Mouse (Mus musculus): ENCODE measurements around the gene Cep78. TPM values are rescaled to one million over a fixed set of nuclear protein-coding genes. Genes with fewer than 3 reads are reported as not detected.

Cep78 gene
- polyA plus RNA-seq, 1 experiment = 1.9 TPM

DNA sequence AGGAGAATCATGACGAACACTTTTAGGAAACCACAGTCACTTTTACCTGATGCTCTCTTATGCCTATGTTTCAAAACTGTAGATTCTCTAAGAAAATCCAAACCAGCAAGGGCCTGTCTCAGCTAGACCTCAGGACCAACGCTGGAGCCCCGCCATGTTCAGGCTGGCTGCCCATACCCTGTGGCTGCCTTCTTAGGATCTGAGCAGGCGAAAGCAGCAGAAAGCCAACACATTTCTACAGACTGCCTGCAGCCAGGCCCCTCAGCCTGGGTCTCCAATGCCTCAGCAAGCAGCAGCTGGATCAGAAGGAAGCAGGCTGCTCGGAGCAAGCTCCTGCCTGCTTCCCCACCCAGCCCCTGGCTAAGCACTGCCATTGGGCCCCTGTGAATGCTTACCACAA lies 73.3 kb downstream of the Cep78 start:
- no peak overlapping the region for H3K4me3 ChIP-seq (ENCODE audit: extremely low read depth, insufficient read depth, insufficient read length)
- H3K27me3 ChIP-seq (ENCODE audit: control insufficient read depth, insufficient read depth, low read length) = no peaks in the 10 kb centered on the region
- TF ChIP-seq POLR2A (IDR thresholded peaks at IDR 0.05; ENCODE audit: low read depth, low read length) (no peak), CTCF (IDR thresholded peaks at IDR 0.05; ENCODE audit: extremely low read depth, insufficient read depth, insufficient read length, insufficient replicate concordance) (no peak)
- WGBS = 90% methylated on average over 5 of the region's 5 CpGs
- DNase-seq (ENCODE audit: low read depth in 1 of 2, low spot score in 2 of 2) = no peak
- H3K27ac ChIP-seq (ENCODE audit: insufficient read depth, low read length) = no peak overlapping the region
- H3K4me1 ChIP-seq (ENCODE audit: control insufficient read depth, insufficient read depth, insufficient read length) = no peaks in the 10 kb centered on the region
- H3K36me3 ChIP-seq (ENCODE audit: control insufficient read depth, insufficient read depth, low read length) = peaks cover 6% of the 10 kb centered on the region

DNA sequence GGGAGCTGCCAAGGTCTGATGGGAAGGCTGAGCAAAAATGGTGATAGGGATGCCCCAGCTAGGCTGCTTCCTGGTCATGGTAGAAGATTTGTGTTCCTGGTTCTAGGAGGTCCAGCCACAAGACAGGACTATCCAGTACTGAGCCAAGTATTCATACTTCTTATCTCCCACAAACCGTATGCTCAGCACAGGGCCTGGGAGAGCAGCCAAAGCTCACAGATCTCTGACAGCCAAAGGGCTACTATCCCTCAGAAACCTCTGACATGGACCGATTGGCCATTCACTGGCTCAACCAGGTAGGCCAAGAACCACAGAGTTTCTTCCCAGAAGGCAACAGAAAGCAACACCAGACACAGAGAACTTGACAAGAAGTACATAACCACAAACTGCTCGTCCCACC lies 73.8 kb downstream of the Cep78 start:
- TF ChIP-seq POLR2A (IDR thresholded peaks at IDR 0.05; ENCODE audit: low read depth, low read length) (no peak), CTCF (IDR thresholded peaks at IDR 0.05; ENCODE audit: extremely low read depth, insufficient read depth, insufficient read length, insufficient replicate concordance) (no peak)
- no peak overlapping the region for H3K27ac ChIP-seq (ENCODE audit: insufficient read depth, low read length)
- H3K4me1 ChIP-seq (ENCODE audit: control insufficient read depth, insufficient read depth, insufficient read length) = no peaks in the 10 kb centered on the region
- H3K27me3 ChIP-seq (ENCODE audit: control insufficient read depth, insufficient read depth, low read length) = no peaks in the 10 kb centered on the region
- DNase-seq (ENCODE audit: low read depth in 1 of 2, low spot score in 2 of 2) = no peak
- WGBS = 82% methylated on average over 3 of the region's 3 CpGs
- H3K36me3 ChIP-seq (ENCODE audit: control insufficient read depth, insufficient read depth, low read length) = peaks cover 6% of the 10 kb centered on the region
- no peak overlapping the region for H3K4me3 ChIP-seq (ENCODE audit: extremely low read depth, insufficient read depth, insufficient read length)

DNA sequence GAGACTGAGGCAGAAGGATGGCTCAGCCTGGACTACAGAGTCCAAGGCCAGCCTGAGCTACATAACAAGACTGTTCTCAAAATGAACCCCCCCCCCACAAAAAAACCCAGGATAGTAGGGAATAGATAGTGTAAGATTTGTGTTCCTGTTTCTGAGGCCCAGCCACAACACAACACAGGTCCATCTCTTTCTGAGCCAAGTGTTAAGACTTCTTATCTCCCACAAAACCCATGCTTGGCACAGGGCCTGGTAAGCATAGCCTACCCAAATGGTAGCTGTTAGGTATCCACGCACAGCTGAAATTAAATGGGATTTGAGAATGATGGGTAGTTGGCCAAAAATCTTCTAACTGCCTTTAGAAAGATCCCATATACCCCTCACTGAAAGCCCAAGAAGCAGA lies 74.3 kb downstream of the Cep78 start:
- H3K27me3 ChIP-seq (ENCODE audit: control insufficient read depth, insufficient read depth, low read length) = no peaks in the 10 kb centered on the region
- peaks cover 6% of the 10 kb centered on the region for H3K36me3 ChIP-seq (ENCODE audit: control insufficient read depth, insufficient read depth, low read length)
- 81% methylated on average over 1 of the region's 1 CpGs for WGBS
- DNase-seq (ENCODE audit: low read depth in 1 of 2, low spot score in 2 of 2) = no peak
- TF ChIP-seq CTCF (IDR thresholded peaks at IDR 0.05; ENCODE audit: extremely low read depth, insufficient read depth, insufficient read length, insufficient replicate concordance) = no peak
- no peak for TF ChIP-seq POLR2A (IDR thresholded peaks at IDR 0.05; ENCODE audit: low read depth, low read length)
- H3K4me1 ChIP-seq (ENCODE audit: control insufficient read depth, insufficient read depth, insufficient read length) = no peaks in the 10 kb centered on the region
- H3K27ac ChIP-seq (ENCODE audit: insufficient read depth, low read length) = no peak overlapping the region
- no peak overlapping the region for H3K4me3 ChIP-seq (ENCODE audit: extremely low read depth, insufficient read depth, insufficient read length)

DNA sequence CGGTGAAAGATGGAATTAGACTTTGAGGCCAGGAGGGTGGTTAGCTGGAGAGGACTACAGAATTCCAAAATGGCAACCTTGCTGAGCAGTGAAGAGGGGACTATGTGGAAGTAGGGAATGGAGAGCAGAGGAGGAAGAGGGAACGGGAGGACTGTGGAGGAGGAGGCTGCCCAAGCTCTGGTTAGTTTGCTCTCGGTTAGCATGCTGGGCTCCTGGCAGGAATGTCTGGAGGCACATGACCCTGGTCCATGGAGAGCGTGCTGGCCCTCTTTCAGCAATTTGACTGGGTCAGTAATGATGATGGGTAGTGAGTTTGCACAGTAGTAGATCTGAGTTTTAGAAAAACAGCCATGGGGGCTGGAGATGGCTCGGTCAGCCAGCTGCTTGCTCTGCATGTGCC lies 76.8 kb downstream of the Cep78 start:
- H3K4me3 ChIP-seq (ENCODE audit: extremely low read depth, insufficient read depth, insufficient read length) = no peak overlapping the region
- H3K27me3 ChIP-seq (ENCODE audit: control insufficient read depth, insufficient read depth, low read length) = no peaks in the 10 kb centered on the region
- DNase-seq (ENCODE audit: low read depth in 1 of 2, low spot score in 2 of 2) = no peak
- no peak overlapping the region for H3K27ac ChIP-seq (ENCODE audit: insufficient read depth, low read length)
- 95% methylated on average over 5 of the region's 5 CpGs for WGBS
- H3K36me3 ChIP-seq (ENCODE audit: control insufficient read depth, insufficient read depth, low read length) = peaks cover 6% of the 10 kb centered on the region
- H3K4me1 ChIP-seq (ENCODE audit: control insufficient read depth, insufficient read depth, insufficient read length) = no peaks in the 10 kb centered on the region
- TF ChIP-seq CTCF (IDR thresholded peaks at IDR 0.05; ENCODE audit: extremely low read depth, insufficient read depth, insufficient read length, insufficient replicate concordance) = no peak
- no peak for TF ChIP-seq POLR2A (IDR thresholded peaks at IDR 0.05; ENCODE audit: low read depth, low read length)

Other genes with a start within 250 kb of the Cep78 start
- 5.4 TPM in 2 replicates for gene Psat1, start 37.7 kb downstream of the Cep78 start, polyA plus RNA-seq (2012; rRNA removed)
- 7.1 and 7.3 TPM in 2 replicates for gene Gnaq, start 147.8 kb upstream of the Cep78 start, polyA plus RNA-seq (2012; rRNA removed)